Mouse (Mus musculus) limb, embryonic 15.5 days (tissue): ENCODE results near the gene Slc7a7. TPM values are rescaled to one million over a fixed set of nuclear protein-coding genes. Genes with fewer than 3 reads are reported as not detected.
A peak's percentile ranks its signal among the peaks of the same experiment; 100 is the strongest.

ENCODE experiments used
- ATAC-seq: fragments of 200-750 bp; cut with Nextera tagmentation; 2 replicates; pipeline ENCODE4 v1.8.0; 2017; ENCODE audit warnings: low read depth, moderate TSS enrichment; ENCODE audit not compliant: insufficient number of reproducible peaks, low FRiP score, low TSS enrichment
- H3K27ac ChIP-seq: fragments of 300-500 bp; sonication (generic); 2 replicates; pipeline ENCODE4 v1.5.1; 2015; ENCODE audit warnings: moderate library complexity, mild to moderate bottlenecking, inconsistent platforms
- H3K27me3 ChIP-seq: fragments of 300-500 bp; sonication (generic); 2 replicates; pipeline ENCODE4 v1.6.1; 2015; ENCODE audit warnings: inconsistent platforms
- H3K36me3 ChIP-seq: fragments of 300-500 bp; sonication (generic); 2 replicates; pipeline ENCODE4 v1.6.1; 2015; ENCODE audit warnings: inconsistent platforms
- H3K4me1 ChIP-seq: fragments of 300-500 bp; sonication (generic); 2 replicates; pipeline ENCODE4 v1.6.1; 2015; ENCODE audit warnings: inconsistent platforms
- H3K4me2 ChIP-seq: fragments of 300-500 bp; sonication (generic); 2 replicates; pipeline ENCODE4 v1.6.1; 2015; ENCODE audit warnings: mild to moderate bottlenecking, inconsistent platforms
- H3K4me3 ChIP-seq: fragments of 300-500 bp; sonication (generic); 2 replicates; pipeline ENCODE4 v1.5.1; 2015; ENCODE audit warnings: mild to moderate bottlenecking, inconsistent platforms
- H3K9ac ChIP-seq: fragments of 300-500 bp; sonication (generic); 2 replicates; pipeline ENCODE4 v1.6.1; 2015; ENCODE audit warnings: inconsistent platforms
- H3K9me3 ChIP-seq: fragments of 300-500 bp; sonication (generic); 2 replicates; pipeline ENCODE4 v1.6.1; 2016; ENCODE audit warnings: inconsistent platforms
- WGBS: fragments of 180-500 bp; shearing (Covaris S2); methylation state at CpG from one replicate; pipeline ENCODE4 v1.1.7; 2015; 5-methylcytosine and 5-hydroxymethylcytosine counted together
- polyA plus RNA-seq: library from polyadenylated mRNA; unstranded; fragments of >200 nt; fragmentation: Nextera tagmentation; extraction: Ambion mirVana; gene quantifications from 2 replicates; pipeline ENCODE4 v1.2.1, GENCODE M21; 2015

The Slc7a7 gene
- polyA plus RNA-seq, 1 experiment from 2014 or later, result 5.8 TPM

- no peak for ATAC-seq
- Histone ChIP-seq H3K4me1 (no peaks in the 10 kb centered on the region), H3K27me3 (no peaks in the 10 kb centered on the region), H3K4me2 (no peak overlapping the region), H3K27ac (no peak overlapping the region), H3K9ac (no peak overlapping the region), H3K4me3 (no peak overlapping the region), H3K9me3 (no peaks in the 10 kb centered on the region), H3K36me3 (no peaks in the 10 kb centered on the region)
- 77% methylated on average over 9 of the region's 9 CpGs for WGBS
Measured at GRCm38 (mm10) chr14:54382641-54383040, 34.9 kb downstream of the Slc7a7 start.

- H3K4me3 ChIP-seq, result no peak overlapping the region
- WGBS, result 78% methylated on average over 10 of the region's 10 CpGs
- H3K9ac ChIP-seq, result no peak overlapping the region
Measured at GRCm38 (mm10) chr14:54381816-54382215, 35.8 kb downstream of the Slc7a7 start.

GRCm38 (mm10) chr14:54380616-54381015, 37.0 kb downstream of the Slc7a7 start:
- no peaks in the 10 kb centered on the region for H3K9me3 ChIP-seq
- no peak overlapping the region for H3K4me3 ChIP-seq
- H3K4me2 ChIP-seq, result no peak overlapping the region
- WGBS, result 70% methylated on average over 4 of the region's 4 CpGs
- no peak overlapping the region for H3K27ac ChIP-seq
- no peak for ATAC-seq
- no peaks in the 10 kb centered on the region for H3K27me3 ChIP-seq
- no peaks in the 10 kb centered on the region for H3K4me1 ChIP-seq
- no peaks in the 10 kb centered on the region for H3K36me3 ChIP-seq
- no peak overlapping the region for H3K9ac ChIP-seq

More at GRCm38 (mm10) chr14:54381816-54382215, 35.8 kb downstream of the Slc7a7 start:
- Histone ChIP-seq H3K4me2 (no peak overlapping the region), H3K36me3 (no peaks in the 10 kb centered on the region), H3K9me3 (no peaks in the 10 kb centered on the region), H3K27me3 (no peaks in the 10 kb centered on the region), H3K4me1 (no peaks in the 10 kb centered on the region), H3K27ac (no peak overlapping the region)
- no peak for ATAC-seq

- H3K4me1 ChIP-seq, result no peaks in the 10 kb centered on the region
- WGBS, result 52% methylated on average over 13 of the region's 13 CpGs
- no peaks in the 10 kb centered on the region for H3K27me3 ChIP-seq
- no peak overlapping the region for H3K4me2 ChIP-seq
- no peak overlapping the region for H3K4me3 ChIP-seq
- no peak for ATAC-seq
- H3K27ac ChIP-seq, result no peak overlapping the region
- no peak overlapping the region for H3K9ac ChIP-seq
- no peaks in the 10 kb centered on the region for H3K36me3 ChIP-seq
- no peaks in the 10 kb centered on the region for H3K9me3 ChIP-seq
Measured at GRCm38 (mm10) chr14:54379571-54379970, 38.0 kb downstream of the Slc7a7 start.

GRCm38 (mm10) chr14:54377166-54377565, 40.4 kb downstream of the Slc7a7 start:
- Histone ChIP-seq H3K9me3 (no peaks in the 10 kb centered on the region), H3K4me3 (no peak overlapping the region), H3K27ac (no peak overlapping the region), H3K4me1 (no peaks in the 10 kb centered on the region), H3K4me2 (no peak overlapping the region), H3K27me3 (no peaks in the 10 kb centered on the region), H3K9ac (no peak overlapping the region), H3K36me3 (no peaks in the 10 kb centered on the region)
- ATAC-seq, result no peak
- WGBS, result 82% methylated on average over 6 of the region's 6 CpGs

- no peak for ATAC-seq
- H3K9me3 ChIP-seq, result no peaks in the 10 kb centered on the region
Measured at GRCm38 (mm10) chr14:54375916-54376315, 41.7 kb downstream of the Slc7a7 start.

GRCm38 (mm10) chr14:54372923-54373322, 44.7 kb downstream of the Slc7a7 start:
- Histone ChIP-seq H3K9me3 (no peaks in the 10 kb centered on the region), H3K27me3 (no peaks in the 10 kb centered on the region), H3K36me3 (peaks cover 33% of the 10 kb centered on the region), H3K4me1 (no peaks in the 10 kb centered on the region), H3K4me2 (no peak overlapping the region), H3K4me3 (no peak overlapping the region), H3K9ac (no peak overlapping the region), H3K27ac (no peak overlapping the region)
- ATAC-seq, result no peak
- 89% methylated on average over 9 of the region's 9 CpGs for WGBS

More at GRCm38 (mm10) chr14:54375916-54376315, 41.7 kb downstream of the Slc7a7 start:
- no peaks in the 10 kb centered on the region for H3K27me3 ChIP-seq
- peaks cover 4% of the 10 kb centered on the region for H3K36me3 ChIP-seq
- H3K4me2 ChIP-seq, result no peak overlapping the region
- no peak overlapping the region for H3K27ac ChIP-seq
- WGBS, result 67% methylated on average over 3 of the region's 3 CpGs
- H3K9ac ChIP-seq, result no peak overlapping the region
- H3K4me1 ChIP-seq, result no peaks in the 10 kb centered on the region
- H3K4me3 ChIP-seq, result no peak overlapping the region

GRCm38 (mm10) chr14:54371460-54371859, 46.1 kb downstream of the Slc7a7 start:
- Histone ChIP-seq H3K36me3 (peaks cover 48% of the 10 kb centered on the region), H3K27ac (no peak overlapping the region), H3K27me3 (no peaks in the 10 kb centered on the region), H3K9ac (no peak overlapping the region), H3K4me3 (no peak overlapping the region), H3K4me1 (no peaks in the 10 kb centered on the region), H3K4me2 (no peak overlapping the region), H3K9me3 (no peaks in the 10 kb centered on the region)
- peak; percentile 26; the same call in 1 of the 2 replicates for ATAC-seq
- 98% methylated on average over 10 of the region's 10 CpGs for WGBS

- 94% methylated on average over 6 of the region's 6 CpGs for whole genome bisulfite sequencing
- Histone ChIP-seq H3K36me3 (peaks cover 49% of the 10 kb centered on the region), H3K9me3 (no peaks in the 10 kb centered on the region), H3K9ac (no peak overlapping the region), H3K4me3 (no peak overlapping the region), H3K27me3 (no peaks in the 10 kb centered on the region), H3K27ac (no peak overlapping the region), H3K4me1 (no peaks in the 10 kb centered on the region), H3K4me2 (no peak overlapping the region)
- no peak for ATAC-seq
Measured at GRCm38 (mm10) chr14:54370595-54370994, 47.0 kb downstream of the Slc7a7 start.

GRCm38 (mm10) chr14:54369372-54369771, 48.2 kb downstream of the Slc7a7 start:
- Histone ChIP-seq H3K4me2 (no peak overlapping the region), H3K9me3 (no peaks in the 10 kb centered on the region), H3K9ac (no peak overlapping the region), H3K4me1 (no peaks in the 10 kb centered on the region), H3K4me3 (no peak overlapping the region), H3K27me3 (no peaks in the 10 kb centered on the region), H3K27ac (no peak overlapping the region), H3K36me3 (peaks cover 54% of the 10 kb centered on the region)
- WGBS, result 94% methylated on average over 3 of the region's 3 CpGs
- ATAC-seq, result no peak

GRCm38 (mm10) chr14:54367429-54368060, 50.0 kb downstream of the Slc7a7 start:
- 0 out of 2 replicates have a peak, but pooled peaks cover under 1% of the 10 kb centered on the region for H3K4me1 ChIP-seq
- H3K4me3 ChIP-seq, result no peak overlapping the region
- no peaks in the 10 kb centered on the region for H3K27me3 ChIP-seq
- no peak overlapping the region for H3K4me2 ChIP-seq
- H3K9me3 ChIP-seq, result no peaks in the 10 kb centered on the region
- ATAC-seq, result no peak
- 87% methylated on average over 18 of the region's 18 CpGs for WGBS
- peaks cover 71% of the 10 kb centered on the region for H3K36me3 ChIP-seq
- no peak overlapping the region for H3K9ac ChIP-seq
- no peak overlapping the region for H3K27ac ChIP-seq

- H3K9me3 ChIP-seq, result no peaks in the 10 kb centered on the region
- H3K27ac ChIP-seq, result no peak overlapping the region
- H3K27me3 ChIP-seq, result no peaks in the 10 kb centered on the region
- 76% methylated on average over 10 of the region's 10 CpGs for WGBS
- no peak overlapping the region for H3K4me2 ChIP-seq
- ATAC-seq, result no peak
- H3K4me1 ChIP-seq, result peaks cover 6% of the 10 kb centered on the region; the same call in 1 of the 2 replicates
- H3K4me3 ChIP-seq, result no peak overlapping the region
- H3K9ac ChIP-seq, result no peak overlapping the region
- H3K36me3 ChIP-seq, result peaks cover 70% of the 10 kb centered on the region
Measured at GRCm38 (mm10) chr14:54366581-54366980, 51.0 kb downstream of the Slc7a7 start.
